Mouse (Mus musculus): ENCODE data around the gene Vsig1. TPM values are rescaled to one million over a fixed set of nuclear protein-coding genes. Genes with fewer than 3 reads are reported as not detected.
A peak's percentile ranks its signal among the peaks of the same experiment; 100 is the strongest.

Vsig1 gene
- total and polyA plus RNA-seq, 3 experiments, result 0.04 TPM; not detected in 2

GRCm38 (mm10) chrX:140921321-140921720, 13.9 kb downstream of the Vsig1 start:
- no peaks in the 10 kb centered on the region for H3K36me3 ChIP-seq (ENCODE audit: control insufficient read depth, insufficient read depth, low read length)

GRCm38 (mm10) chrX:140932066-140932465, 24.7 kb downstream of the Vsig1 start:
- intact Hi-C loops (cut with DNase I), result no loop called here
- H3K79me2 ChIP-seq (replicated peaks; ENCODE audit: control insufficient read depth, insufficient read depth, low read length), result no peaks in the 10 kb centered on the region
- WGBS, result 60% methylated on average over 3 of the region's 3 CpGs
- DNase-seq, result no peak
- no peak overlapping the region for H3K9ac ChIP-seq (ENCODE audit: low read depth, low read length)
- H3K27me3 ChIP-seq (ENCODE audit: control insufficient read depth, insufficient read depth, low read length), result no peaks in the 10 kb centered on the region
- H3K4me3 ChIP-seq, result no peak overlapping the region
- TF ChIP-seq EP300 (IDR thresholded peaks at IDR 0.05; ENCODE audit: insufficient read depth, low read depth, low read length) (no peak), CTCF (IDR thresholded peaks at IDR 0.05) (peak; percentile 53)
- H3K4me1 ChIP-seq (ENCODE audit: control insufficient read depth, insufficient read depth, low read length), result no peaks in the 10 kb centered on the region
- no peaks in the 10 kb centered on the region for H3K36me3 ChIP-seq (ENCODE audit: control insufficient read depth, insufficient read depth, low read length)
- H3K27ac ChIP-seq, result no peak overlapping the region

More at GRCm38 (mm10) chrX:140921321-140921720, 13.9 kb downstream of the Vsig1 start:
- no peaks in the 10 kb centered on the region; the same call in 1 of the 2 replicates for H3K4me1 ChIP-seq (ENCODE audit: control insufficient read depth, insufficient read depth, low read length)
- no peaks in the 10 kb centered on the region for H3K27me3 ChIP-seq (ENCODE audit: control insufficient read depth, insufficient read depth, low read length)
- H3K79me2 ChIP-seq (replicated peaks; ENCODE audit: control insufficient read depth, insufficient read depth, low read length), result no peaks in the 10 kb centered on the region
- H3K27ac ChIP-seq, result no peak overlapping the region
- H3K4me3 ChIP-seq, result no peak overlapping the region
- WGBS, result 74% methylated on average over 6 of the region's 6 CpGs
- H3K9ac ChIP-seq (ENCODE audit: low read depth, low read length), result no peak overlapping the region
- intact Hi-C loops (cut with DNase I), result no loop called here
- TF ChIP-seq EP300 (IDR thresholded peaks at IDR 0.05; ENCODE audit: insufficient read depth, low read depth, low read length), result no peak
- no peak for TF ChIP-seq POLR2A (IDR thresholded peaks at IDR 0.05; ENCODE audit: insufficient read depth, low read depth, low read length)
- TF ChIP-seq CTCF (IDR thresholded peaks at IDR 0.05), result no peak
- DNase-seq, result no peak

DNA sequence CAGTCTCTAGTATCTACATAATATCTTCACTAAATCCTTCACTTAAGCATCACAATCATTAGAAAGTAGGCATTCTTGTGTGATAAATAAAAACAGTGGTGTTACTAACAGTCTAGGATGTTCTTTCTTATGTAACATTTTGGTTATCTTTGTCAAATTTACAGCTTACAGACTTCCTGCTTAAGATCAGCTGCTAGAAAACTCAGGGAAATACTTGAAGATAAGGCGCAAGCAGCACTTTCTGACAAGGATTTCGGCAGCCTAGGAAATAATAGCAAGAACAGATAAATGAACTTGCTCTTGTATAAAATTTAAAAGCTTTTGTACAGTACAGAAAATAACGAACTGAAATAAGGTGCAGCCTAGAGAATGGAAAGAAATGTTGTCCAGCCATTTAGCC, 25.9 kb downstream of the Vsig1 start:
- H3K4me3 ChIP-seq, result no peak overlapping the region
- H3K4me1 ChIP-seq (ENCODE audit: control insufficient read depth, insufficient read depth, low read length), result no peaks in the 10 kb centered on the region
- intact Hi-C loops (cut with DNase I), result no loop called here
- H3K27ac ChIP-seq, result no peak overlapping the region
- no peak overlapping the region for H3K9ac ChIP-seq (ENCODE audit: low read depth, low read length)
- no peaks in the 10 kb centered on the region for H3K27me3 ChIP-seq (ENCODE audit: control insufficient read depth, insufficient read depth, low read length)
- DNase-seq, result no peak
- no peaks in the 10 kb centered on the region for H3K36me3 ChIP-seq (ENCODE audit: control insufficient read depth, insufficient read depth, low read length)
- 39% methylated on average over 3 of the region's 3 CpGs for WGBS
- H3K79me2 ChIP-seq (replicated peaks; ENCODE audit: control insufficient read depth, insufficient read depth, low read length), result no peaks in the 10 kb centered on the region
- TF ChIP-seq CTCF (IDR thresholded peaks at IDR 0.05), result no peak
- TF ChIP-seq POLR2A (IDR thresholded peaks at IDR 0.05; ENCODE audit: insufficient read depth, low read depth, low read length), result no peak
- TF ChIP-seq EP300 (IDR thresholded peaks at IDR 0.05; ENCODE audit: insufficient read depth, low read depth, low read length), result no peak

DNA sequence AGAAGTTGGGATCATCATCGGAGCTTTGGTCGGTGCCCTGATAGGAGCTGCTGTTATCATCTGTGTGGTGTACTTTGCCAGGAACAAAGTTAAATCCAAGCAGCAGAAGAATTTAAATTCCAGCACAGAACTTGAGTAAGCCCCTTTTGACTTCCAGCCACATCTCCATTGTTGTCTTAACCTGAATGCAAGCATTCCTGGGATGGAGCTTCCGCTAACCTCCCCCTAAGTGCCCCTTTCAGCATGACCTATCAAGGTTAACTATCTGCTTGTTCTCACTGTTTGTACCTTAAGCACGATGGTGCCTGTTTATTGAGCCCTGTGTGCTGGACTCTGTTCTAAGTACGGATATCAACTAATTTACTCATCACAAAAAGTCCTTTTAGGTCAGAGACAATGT, 28.9 kb downstream of the Vsig1 start:
- Histone ChIP-seq H3K4me1 (ENCODE audit: control insufficient read depth, insufficient read depth, low read length) (no peaks in the 10 kb centered on the region), H3K27ac (no peak overlapping the region), H3K27me3 (ENCODE audit: control insufficient read depth, insufficient read depth, low read length) (no peaks in the 10 kb centered on the region), H3K36me3 (ENCODE audit: control insufficient read depth, insufficient read depth, low read length) (no peaks in the 10 kb centered on the region), H3K4me3 (no peak overlapping the region), H3K79me2 (replicated peaks; ENCODE audit: control insufficient read depth, insufficient read depth, low read length) (no peaks in the 10 kb centered on the region), H3K9ac (ENCODE audit: low read depth, low read length) (no peak overlapping the region)
- TF ChIP-seq CTCF (IDR thresholded peaks at IDR 0.05) (no peak), POLR2A (IDR thresholded peaks at IDR 0.05; ENCODE audit: insufficient read depth, low read depth, low read length) (no peak), EP300 (IDR thresholded peaks at IDR 0.05; ENCODE audit: insufficient read depth, low read depth, low read length) (no peak)
- intact Hi-C loops (cut with DNase I), result no loop called here
- no peak for DNase-seq
- 47% methylated on average over 5 of the region's 5 CpGs for WGBS

GRCm38 (mm10) chrX:140953618-140954017, 46.2 kb downstream of the Vsig1 start:
- Histone ChIP-seq H3K36me3 (ENCODE audit: control insufficient read depth, insufficient read depth, low read length) (no peaks in the 10 kb centered on the region), H3K9ac (ENCODE audit: low read depth, low read length) (no peak overlapping the region), H3K4me3 (no peak overlapping the region), H3K27me3 (ENCODE audit: control insufficient read depth, insufficient read depth, low read length) (no peaks in the 10 kb centered on the region), H3K79me2 (replicated peaks; ENCODE audit: control insufficient read depth, insufficient read depth, low read length) (no peaks in the 10 kb centered on the region), H3K4me1 (ENCODE audit: control insufficient read depth, insufficient read depth, low read length) (no peaks in the 10 kb centered on the region), H3K27ac (no peak overlapping the region)
- DNase-seq, result no peak
- TF ChIP-seq EP300 (IDR thresholded peaks at IDR 0.05; ENCODE audit: insufficient read depth, low read depth, low read length) (no peak), CTCF (IDR thresholded peaks at IDR 0.05) (no peak), POLR2A (IDR thresholded peaks at IDR 0.05; ENCODE audit: insufficient read depth, low read depth, low read length) (no peak)
- intact Hi-C loops (cut with DNase I), result no loop called here
- 84% methylated on average over 4 of the region's 4 CpGs for WGBS

DNA sequence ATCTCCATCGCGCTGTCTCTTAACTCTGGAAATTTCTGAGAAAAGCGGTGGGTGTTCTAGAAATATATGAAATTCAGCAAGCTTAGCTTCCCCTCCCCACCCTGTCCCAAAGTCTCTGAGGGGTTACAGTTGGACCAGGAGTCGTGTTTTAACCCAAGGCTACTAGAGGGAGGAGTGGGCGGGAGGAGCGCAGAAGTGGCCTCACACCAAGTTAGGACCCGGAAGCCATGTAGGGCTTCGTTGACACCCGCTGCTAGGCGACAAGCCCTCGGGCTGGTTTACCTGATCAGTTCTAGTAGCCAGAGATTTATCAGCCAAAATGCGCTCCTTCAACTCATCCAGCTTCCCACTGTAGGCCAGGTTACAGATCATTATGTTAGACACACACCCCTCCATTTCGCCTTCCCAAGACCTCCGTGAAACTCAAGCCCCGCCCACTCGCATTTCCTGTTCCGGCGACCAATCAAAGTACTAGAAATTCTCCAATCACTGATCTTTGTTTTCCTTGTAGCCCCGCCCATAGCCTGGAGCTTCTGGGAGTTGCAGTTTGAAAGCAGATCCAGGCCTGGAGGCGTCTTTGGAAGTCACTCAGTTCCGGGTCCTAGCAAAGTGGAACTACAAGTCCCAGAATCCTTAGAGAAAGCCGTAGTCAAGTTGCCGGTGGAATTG, 49.0 kb downstream of the Vsig1 start, which contains the start of the genes Psmd10 and Atg4a:
TSS of gene Psmd10 (minus strand) at position 457 of the 669 bp plus-strand sequence.
TSS of gene Atg4a (plus strand) at position 636 of the 669 bp plus-strand sequence.
- peak within 1 kb of the TSS; percentile 64 for H3K9ac ChIP-seq (ENCODE audit: low read depth, low read length)
- no peaks in the 10 kb centered on the region for H3K27me3 ChIP-seq (ENCODE audit: control insufficient read depth, insufficient read depth, low read length)
- WGBS, result 18% methylated on average over 23 of the region's 23 CpGs
- H3K79me2 ChIP-seq (replicated peaks; ENCODE audit: control insufficient read depth, insufficient read depth, low read length), result no peaks in the 10 kb centered on the region
- no peaks in the 10 kb centered on the region for H3K36me3 ChIP-seq (ENCODE audit: control insufficient read depth, insufficient read depth, low read length)
- DNase-seq, result peak; percentile 84 to 92
- peak within 1 kb of the TSS; percentile 75 for H3K27ac ChIP-seq
- H3K4me1 ChIP-seq (ENCODE audit: control insufficient read depth, insufficient read depth, low read length), result no peaks in the 10 kb centered on the region
- peak within 1 kb of the TSS; percentile 60 for H3K4me3 ChIP-seq
- TF ChIP-seq POLR2A (IDR thresholded peaks at IDR 0.05; ENCODE audit: insufficient read depth, low read depth, low read length) (peak; percentile 58; the same call in 1 of the 2 replicates), EP300 (IDR thresholded peaks at IDR 0.05; ENCODE audit: insufficient read depth, low read depth, low read length) (no peak)
- intact Hi-C loops (cut with DNase I), result no loop called here
